Mouse (Mus musculus): ENCODE measurements around the gene Arl1. TPM values are rescaled to one million over a fixed set of nuclear protein-coding genes. Genes with fewer than 3 reads are reported as not detected.

Gene Arl1
- polyA plus RNA-seq, 1 experiment from 2014 or later: 183 TPM

DNA sequence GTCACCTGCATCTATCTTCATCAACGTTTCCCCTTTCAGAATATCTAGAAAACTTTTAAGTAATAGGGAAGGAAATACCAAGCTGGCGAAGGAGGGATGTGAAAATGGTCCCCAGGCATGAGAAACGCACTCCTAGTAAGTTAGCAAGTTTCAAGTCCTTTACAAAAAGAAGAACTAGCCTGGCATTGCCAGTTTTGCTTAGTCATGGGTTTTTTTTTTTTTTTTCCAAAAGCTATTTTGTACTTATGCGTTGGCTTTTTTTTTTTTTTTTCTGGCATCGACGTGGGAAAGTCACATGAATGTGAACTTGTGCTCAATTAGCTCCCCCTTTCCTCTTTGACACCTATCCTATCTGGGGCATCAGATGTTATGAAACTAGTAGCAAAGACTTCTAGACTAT, 18.3 kb upstream of the Arl1 start:
- no peak for TF ChIP-seq CTCF (IDR thresholded peaks at IDR 0.05; ENCODE audit: low read depth)
- TF ChIP-seq EP300 (optimal IDR thresholded peaks at IDR 0.05): no peak
- 77% methylated on average over 6 of the region's 6 CpGs for WGBS
- no peak for DNase-seq (ENCODE audit: low spot score)
- no peak overlapping the region for H3K9ac ChIP-seq (ENCODE audit: low read length)
- no peaks in the 10 kb centered on the region for H3K36me3 ChIP-seq (ENCODE audit: control insufficient read depth, insufficient read depth, low read length)
- ATAC-seq (ENCODE audit: low FRiP score, low TSS enrichment): no peak
- H3K4me2 ChIP-seq (replicated peaks; ENCODE audit: low read depth): no peak overlapping the region
- no peak overlapping the region for H3K27ac ChIP-seq (replicated peaks)
- no peaks in the 10 kb centered on the region for H3K4me1 ChIP-seq (replicated peaks; ENCODE audit: control insufficient read depth, insufficient read depth)
- H3K4me3 ChIP-seq (ENCODE audit: low read depth, low read length): no peak overlapping the region
- H3K9me3 ChIP-seq (ENCODE audit: control insufficient read depth, low read length): no peaks in the 10 kb centered on the region
- no peaks in the 10 kb centered on the region for H3K27me3 ChIP-seq (ENCODE audit: control insufficient read depth, insufficient read depth, low read length)

DNA sequence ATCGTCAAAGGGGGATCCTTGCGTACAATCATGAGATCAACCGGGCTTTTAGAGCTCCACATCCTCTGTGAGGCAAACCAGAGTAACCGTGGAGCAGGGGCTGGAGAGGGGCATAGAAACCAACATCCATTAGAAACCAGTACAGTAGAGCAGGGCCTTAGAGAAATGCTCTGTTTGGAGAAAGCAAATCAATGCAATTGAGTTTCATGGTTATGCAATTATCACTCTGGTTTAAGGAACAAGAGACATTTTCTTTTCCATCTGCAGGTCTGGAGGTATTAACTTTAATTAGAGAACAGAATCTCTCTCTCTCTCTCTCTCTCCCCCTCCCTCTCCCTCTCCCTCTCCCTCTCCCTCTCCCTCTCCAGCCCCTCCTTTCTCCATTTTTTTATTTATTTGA, 15.9 kb upstream of the Arl1 start:
- no peaks in the 10 kb centered on the region for H3K27me3 ChIP-seq (ENCODE audit: control insufficient read depth, insufficient read depth, low read length)
- no peak overlapping the region for H3K9ac ChIP-seq (ENCODE audit: low read length)
- H3K27ac ChIP-seq (replicated peaks): no peak overlapping the region
- H3K4me1 ChIP-seq (replicated peaks; ENCODE audit: control insufficient read depth, insufficient read depth): no peaks in the 10 kb centered on the region
- ATAC-seq (ENCODE audit: low FRiP score, low TSS enrichment) (no peak), DNase-seq (ENCODE audit: low spot score) (no peak)
- no peak overlapping the region for H3K4me3 ChIP-seq (ENCODE audit: low read depth, low read length)
- TF ChIP-seq CTCF (IDR thresholded peaks at IDR 0.05; ENCODE audit: low read depth): no peak
- TF ChIP-seq EP300 (optimal IDR thresholded peaks at IDR 0.05): no peak
- no peaks in the 10 kb centered on the region for H3K9me3 ChIP-seq (ENCODE audit: control insufficient read depth, low read length)
- H3K4me2 ChIP-seq (replicated peaks; ENCODE audit: low read depth): no peak overlapping the region
- WGBS: 82% methylated on average over 4 of the region's 4 CpGs
- H3K36me3 ChIP-seq (ENCODE audit: control insufficient read depth, insufficient read depth, low read length): no peaks in the 10 kb centered on the region

DNA sequence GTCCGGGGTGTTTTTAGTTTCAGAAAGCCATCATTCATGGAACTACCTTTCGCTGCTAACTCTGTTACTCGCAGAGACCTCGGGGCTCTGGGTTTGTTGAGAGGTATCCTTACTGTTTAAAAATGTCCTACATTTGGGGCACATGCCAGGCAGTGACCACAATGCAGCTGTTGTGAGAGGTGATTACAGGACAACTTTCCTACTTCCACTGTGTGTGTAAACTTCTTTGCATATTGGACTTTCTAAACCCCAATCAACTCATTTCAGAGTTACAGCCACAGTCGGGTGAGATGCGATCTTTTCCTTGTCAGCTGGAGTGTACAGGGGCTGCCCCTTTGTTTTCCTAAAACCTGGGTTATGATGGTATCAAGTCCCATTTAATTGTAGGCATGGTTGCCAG, 15.0 kb upstream of the Arl1 start:
- 83% methylated on average over 6 of the region's 6 CpGs for whole genome bisulfite sequencing
- ATAC-seq (ENCODE audit: low FRiP score, low TSS enrichment) (no peak), DNase-seq (ENCODE audit: low spot score) (no peak)
- Histone ChIP-seq H3K27me3 (ENCODE audit: control insufficient read depth, insufficient read depth, low read length) (no peaks in the 10 kb centered on the region), H3K9ac (ENCODE audit: low read length) (no peak overlapping the region), H3K4me3 (ENCODE audit: low read depth, low read length) (no peak overlapping the region), H3K4me1 (replicated peaks; ENCODE audit: control insufficient read depth, insufficient read depth) (no peaks in the 10 kb centered on the region), H3K36me3 (ENCODE audit: control insufficient read depth, insufficient read depth, low read length) (no peaks in the 10 kb centered on the region), H3K9me3 (ENCODE audit: control insufficient read depth, low read length) (no peaks in the 10 kb centered on the region), H3K4me2 (replicated peaks; ENCODE audit: low read depth) (no peak overlapping the region), H3K27ac (replicated peaks) (no peak overlapping the region)
- TF ChIP-seq EP300 (optimal IDR thresholded peaks at IDR 0.05) (no peak), CTCF (IDR thresholded peaks at IDR 0.05; ENCODE audit: low read depth) (no peak)

DNA sequence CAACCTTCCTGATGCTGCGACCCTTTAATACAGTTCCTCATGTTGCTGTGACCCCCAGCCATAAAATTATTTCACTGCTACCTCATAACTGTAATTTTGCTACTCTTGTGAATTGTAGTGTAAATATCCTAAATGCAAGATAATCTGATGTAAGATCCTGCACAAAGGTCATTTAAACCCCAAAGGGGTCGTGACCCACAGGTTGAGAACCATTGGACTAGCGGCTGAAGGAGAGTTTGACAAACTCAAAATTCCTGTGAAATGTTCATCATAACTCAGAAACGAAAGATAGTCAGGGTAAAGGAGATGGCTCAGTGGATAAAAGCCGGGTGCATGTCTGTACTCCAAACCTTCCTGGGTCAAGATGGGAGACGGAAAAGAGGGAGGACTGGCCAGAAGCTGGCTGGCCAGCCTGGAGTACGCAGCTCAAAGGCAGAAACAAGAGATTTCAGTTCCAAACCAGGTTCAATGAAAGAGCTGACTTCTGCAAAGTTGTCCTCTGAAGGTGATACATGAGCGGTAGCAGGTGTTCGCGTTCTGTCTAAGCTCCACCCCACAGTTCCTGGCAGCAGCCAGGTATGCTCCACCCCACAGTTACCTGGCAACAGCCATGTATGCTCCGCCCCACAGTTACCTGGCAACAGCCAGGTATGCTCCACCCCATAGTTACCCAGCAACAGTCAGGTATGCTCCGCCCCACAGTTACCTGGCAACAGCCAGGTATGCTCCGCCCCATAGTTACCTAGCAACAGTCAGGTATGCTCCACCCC, 13.5 kb upstream of the Arl1 start:
- 47% methylated on average over 13 of the region's 13 CpGs for WGBS
- DNase-seq (ENCODE audit: low spot score) (peak; percentile 61), ATAC-seq (ENCODE audit: low FRiP score, low TSS enrichment) (peak; percentile 76)
- Histone ChIP-seq H3K4me2 (replicated peaks; ENCODE audit: low read depth) (no peak overlapping the region), H3K4me1 (replicated peaks; ENCODE audit: control insufficient read depth, insufficient read depth) (no peaks in the 10 kb centered on the region), H3K4me3 (ENCODE audit: low read depth, low read length) (no peak overlapping the region), H3K36me3 (ENCODE audit: control insufficient read depth, insufficient read depth, low read length) (no peaks in the 10 kb centered on the region), H3K27me3 (ENCODE audit: control insufficient read depth, insufficient read depth, low read length) (no peaks in the 10 kb centered on the region), H3K27ac (replicated peaks) (no peak overlapping the region), H3K9me3 (ENCODE audit: control insufficient read depth, low read length) (no peaks in the 10 kb centered on the region), H3K9ac (ENCODE audit: low read length) (no peak overlapping the region)
- TF ChIP-seq EP300 (optimal IDR thresholded peaks at IDR 0.05) (no peak), CTCF (IDR thresholded peaks at IDR 0.05; ENCODE audit: low read depth) (no peak)

DNA sequence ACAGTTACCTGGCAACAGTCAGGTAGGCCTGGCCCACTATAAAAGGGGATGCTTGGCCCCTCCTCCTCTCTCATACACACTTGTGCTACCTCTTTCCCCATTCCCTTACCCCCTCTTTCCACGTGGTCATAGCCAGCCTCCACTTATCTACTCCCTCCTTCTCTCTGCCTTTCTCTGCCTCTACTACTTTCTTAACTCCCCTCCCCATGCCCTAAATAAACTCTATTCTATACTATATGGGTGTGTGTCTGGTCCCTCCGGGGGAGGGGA, 13.0 kb upstream of the Arl1 start:
- no peaks in the 10 kb centered on the region for H3K4me1 ChIP-seq (replicated peaks; ENCODE audit: control insufficient read depth, insufficient read depth)
- TF ChIP-seq CTCF (IDR thresholded peaks at IDR 0.05; ENCODE audit: low read depth): no peak
- TF ChIP-seq EP300 (optimal IDR thresholded peaks at IDR 0.05): no peak
- ATAC-seq (ENCODE audit: low FRiP score, low TSS enrichment) (no peak), DNase-seq (ENCODE audit: low spot score) (no peak)
- no peaks in the 10 kb centered on the region for H3K36me3 ChIP-seq (ENCODE audit: control insufficient read depth, insufficient read depth, low read length)
- no peak overlapping the region for H3K4me3 ChIP-seq (ENCODE audit: low read depth, low read length)
- no peaks in the 10 kb centered on the region for H3K9me3 ChIP-seq (ENCODE audit: control insufficient read depth, low read length)
- 47% methylated on average over 2 of the region's 2 CpGs for WGBS
- H3K27me3 ChIP-seq (ENCODE audit: control insufficient read depth, insufficient read depth, low read length): no peaks in the 10 kb centered on the region
- H3K27ac ChIP-seq (replicated peaks): no peak overlapping the region
- H3K9ac ChIP-seq (ENCODE audit: low read length): no peak overlapping the region
- no peak overlapping the region for H3K4me2 ChIP-seq (replicated peaks; ENCODE audit: low read depth)

- Histone ChIP-seq H3K4me2 (replicated peaks; ENCODE audit: low read depth) (no peak overlapping the region), H3K9ac (ENCODE audit: low read length) (no peak overlapping the region), H3K4me1 (replicated peaks; ENCODE audit: control insufficient read depth, insufficient read depth) (no peaks in the 10 kb centered on the region), H3K36me3 (ENCODE audit: control insufficient read depth, insufficient read depth, low read length) (no peaks in the 10 kb centered on the region), H3K27me3 (ENCODE audit: control insufficient read depth, insufficient read depth, low read length) (no peaks in the 10 kb centered on the region), H3K27ac (replicated peaks) (no peak overlapping the region), H3K9me3 (ENCODE audit: control insufficient read depth, low read length) (no peaks in the 10 kb centered on the region), H3K4me3 (ENCODE audit: low read depth, low read length) (no peak overlapping the region)
- 23% methylated on average over 1 of the region's 1 CpGs for WGBS
- no peak for TF ChIP-seq EP300 (optimal IDR thresholded peaks at IDR 0.05)
- no peak for TF ChIP-seq CTCF (IDR thresholded peaks at IDR 0.05; ENCODE audit: low read depth)
- no peak for DNase-seq (ENCODE audit: low spot score)
- ATAC-seq (ENCODE audit: low FRiP score, low TSS enrichment): no peak
Observed at GRCm38 (mm10) chr10:88719618-88720017, 11.0 kb upstream of the Arl1 start.
